Mouse (Mus musculus) liver, embryonic 16.5 days (tissue): ENCODE measurements at regions not wholly inside any gene's neighbourhood (a gene's known extent, or its start where the extent isn't known, plus 50 kb on each side); places are given as distances from the start of the nearest gene placed in this dataset.

Experiments
- ATAC-seq: fragments of 200-750 bp; cut with Nextera tagmentation; 2 replicates; pipeline ENCODE4 v1.8.0; 2017; ENCODE audit warnings: low read depth, mild to moderate bottlenecking, moderate number of reproducible peaks, moderate library complexity
- H3K27ac ChIP-seq: fragments of 300-500 bp; sonication (generic); 2 replicates; pipeline ENCODE4 v1.5.1; 2014; ENCODE audit warnings: mild to moderate bottlenecking, low read length
- H3K27me3 ChIP-seq: fragments of 300-500 bp; sonication (generic); 2 replicates; pipeline ENCODE4 v1.6.1; 2014; ENCODE audit warnings: low read depth, low read length, mixed read lengths; ENCODE audit not compliant: control insufficient read depth, insufficient read depth
- H3K36me3 ChIP-seq: fragments of 300-500 bp; sonication (generic); 2 replicates; pipeline ENCODE4 v1.6.1; 2014; ENCODE audit warnings: mild to moderate bottlenecking; ENCODE audit not compliant: control insufficient read depth, insufficient read depth
- H3K4me1 ChIP-seq: fragments of 300-500 bp; sonication (generic); 2 replicates; pipeline ENCODE4 v1.6.1; 2014; ENCODE audit warnings: low read depth, low read length, mixed read lengths; ENCODE audit not compliant: control insufficient read depth
- H3K4me2 ChIP-seq: fragments of 300-500 bp; sonication (generic); 2 replicates; pipeline ENCODE4 v1.6.1; 2014; ENCODE audit warnings: low read depth, low read length, mixed read lengths
- H3K4me3 ChIP-seq: fragments of 300-500 bp; sonication (generic); 2 replicates; pipeline ENCODE4 v1.5.1; 2014; ENCODE audit warnings: low read depth, mild to moderate bottlenecking, low read length
- H3K9ac ChIP-seq: fragments of 300-500 bp; sonication (generic); 2 replicates; pipeline ENCODE4 v1.6.1; 2014; ENCODE audit warnings: low read depth, low read length
- H3K9me3 ChIP-seq: fragments of 300-500 bp; sonication (generic); replicated peaks from 2 replicates; pipeline ENCODE4 v1.6.1; 2016; ENCODE audit warnings: low read length; ENCODE audit not compliant: control insufficient read depth
- WGBS: fragments of 180-500 bp; shearing (Covaris S2); extraction: QIAGEN DNeasy Blood & Tissue Kit; methylation state at CpG from one replicate; pipeline ENCODE4 v1.1.7; 2014; ENCODE audit not compliant: insufficient replicate concordance; 5-methylcytosine and 5-hydroxymethylcytosine counted together

DNA sequence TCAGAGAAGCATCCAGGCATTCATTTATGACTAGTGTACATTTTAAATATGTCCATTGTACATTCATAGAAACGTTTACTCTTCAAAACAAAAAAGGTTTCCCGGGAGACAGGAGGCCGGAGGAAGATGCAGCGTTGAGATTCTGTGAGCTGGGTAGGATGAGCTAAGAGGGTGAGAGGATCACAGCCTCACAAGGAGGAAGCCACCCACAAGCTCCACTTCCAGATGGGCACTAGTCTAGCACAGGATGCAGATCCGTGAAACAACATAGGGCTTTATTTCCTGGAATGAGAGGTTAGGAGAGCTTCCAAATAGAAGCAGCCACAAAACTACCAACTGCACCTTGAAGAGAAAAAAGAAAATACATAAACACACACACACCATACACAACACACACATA, 619.4 kb upstream of the Adam5 start:
- 63% methylated on average over 5 of the region's 5 CpGs for WGBS
- Histone ChIP-seq H3K9me3 (no peaks in the 10 kb centered on the region), H3K36me3 (no peaks in the 10 kb centered on the region), H3K4me2 (no peak overlapping the region), H3K27me3 (no peaks in the 10 kb centered on the region), H3K27ac (no peak overlapping the region), H3K4me1 (no peaks in the 10 kb centered on the region; the same call in 1 of the 2 replicates), H3K4me3 (no peak overlapping the region), H3K9ac (no peak overlapping the region)
- no peak for ATAC-seq

DNA sequence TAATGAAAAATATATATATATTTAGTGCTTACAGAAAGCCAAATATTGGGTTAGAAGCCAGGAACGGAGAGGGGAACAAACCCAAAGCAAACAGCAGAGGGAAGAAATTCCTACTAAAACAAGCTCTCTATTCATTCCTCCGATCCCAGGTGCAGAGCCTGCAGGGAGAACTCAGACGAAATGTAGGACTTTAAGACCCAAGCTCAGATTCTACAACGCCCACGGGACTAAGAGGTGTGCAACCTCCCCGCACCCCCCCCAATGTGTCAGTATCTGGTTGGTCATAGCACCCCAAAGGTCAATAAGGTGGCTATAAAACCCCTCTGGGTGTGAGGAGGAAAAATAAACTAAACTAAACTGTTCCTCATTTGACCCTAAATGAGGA, 616.9 kb upstream of the Adam5 start:
- Histone ChIP-seq H3K9ac (no peak overlapping the region), H3K4me2 (no peak overlapping the region), H3K4me3 (no peak overlapping the region), H3K36me3 (no peaks in the 10 kb centered on the region), H3K4me1 (no peaks in the 10 kb centered on the region; the same call in 1 of the 2 replicates), H3K27ac (no peak overlapping the region), H3K9me3 (no peaks in the 10 kb centered on the region), H3K27me3 (no peaks in the 10 kb centered on the region)
- ATAC-seq, result no peak
- 20% methylated on average over 6 of the region's 6 CpGs for WGBS

DNA sequence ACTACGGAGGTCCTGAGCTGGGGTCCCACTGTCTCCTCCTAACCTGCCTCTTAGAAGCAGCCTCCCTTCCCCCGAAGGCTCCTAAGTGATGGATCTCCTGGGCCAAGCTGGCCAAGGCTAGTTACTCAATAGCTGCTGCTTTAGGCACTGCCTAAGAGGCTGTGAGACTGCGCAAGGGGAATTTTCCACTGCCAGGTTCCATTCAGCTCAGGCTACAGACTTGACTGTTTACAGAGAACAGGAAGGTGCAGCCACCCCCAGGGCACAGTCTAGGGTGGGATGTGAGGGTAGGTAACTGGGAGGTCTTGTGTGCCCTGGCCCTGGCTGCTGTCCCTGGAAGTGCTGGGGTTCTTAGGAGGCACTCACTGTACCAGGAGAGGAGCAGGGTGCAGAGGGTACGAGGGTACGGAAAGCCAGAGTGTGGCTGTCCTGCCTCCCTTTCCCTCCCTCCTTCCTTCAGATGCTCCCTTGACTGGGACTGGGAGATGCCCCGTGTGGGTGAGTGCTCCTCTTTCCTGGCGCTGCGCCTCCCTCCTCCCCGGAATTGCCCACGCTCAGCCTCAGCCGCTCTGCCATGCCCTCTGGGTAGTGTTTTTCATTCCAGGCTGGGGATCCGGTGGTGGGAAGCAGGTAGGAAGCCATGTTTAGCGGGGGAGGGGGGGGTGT, 616.4 kb upstream of the Adam5 start:
- H3K4me2 ChIP-seq, result no peak overlapping the region
- H3K27ac ChIP-seq, result no peak overlapping the region
- no peak for ATAC-seq
- 15% methylated on average over 13 of the region's 13 CpGs for WGBS
- H3K4me3 ChIP-seq, result no peak overlapping the region
- no peaks in the 10 kb centered on the region; the same call in 1 of the 2 replicates for H3K4me1 ChIP-seq
- no peaks in the 10 kb centered on the region for H3K27me3 ChIP-seq
- no peak overlapping the region for H3K9ac ChIP-seq
- no peaks in the 10 kb centered on the region for H3K9me3 ChIP-seq
- H3K36me3 ChIP-seq, result no peaks in the 10 kb centered on the region

DNA sequence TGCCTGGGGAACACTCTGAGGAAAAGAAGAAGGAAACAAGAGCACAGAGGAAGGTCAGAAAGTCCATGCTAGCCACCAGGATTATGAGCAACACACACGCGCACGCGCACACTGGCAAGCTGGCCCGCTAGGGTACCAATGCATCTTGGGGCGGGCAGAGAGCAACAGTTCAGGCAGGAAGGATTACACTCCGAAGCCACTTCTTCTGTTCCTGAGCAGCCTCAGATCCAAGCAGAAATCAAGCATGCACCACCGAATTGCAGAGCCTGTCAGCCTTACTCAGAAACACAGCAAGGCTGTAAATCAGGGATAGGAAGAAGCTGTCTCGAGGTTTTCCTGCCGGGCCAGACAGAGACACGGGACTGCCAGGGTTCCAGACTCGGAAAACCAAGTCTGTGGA, 615.8 kb upstream of the Adam5 start:
- Histone ChIP-seq H3K27me3 (no peaks in the 10 kb centered on the region), H3K4me2 (no peak overlapping the region), H3K36me3 (no peaks in the 10 kb centered on the region), H3K9me3 (no peaks in the 10 kb centered on the region), H3K9ac (no peak overlapping the region), H3K4me1 (no peaks in the 10 kb centered on the region; the same call in 1 of the 2 replicates), H3K27ac (no peak overlapping the region), H3K4me3 (no peak overlapping the region)
- 19% methylated on average over 12 of the region's 12 CpGs for WGBS
- no peak for ATAC-seq

DNA sequence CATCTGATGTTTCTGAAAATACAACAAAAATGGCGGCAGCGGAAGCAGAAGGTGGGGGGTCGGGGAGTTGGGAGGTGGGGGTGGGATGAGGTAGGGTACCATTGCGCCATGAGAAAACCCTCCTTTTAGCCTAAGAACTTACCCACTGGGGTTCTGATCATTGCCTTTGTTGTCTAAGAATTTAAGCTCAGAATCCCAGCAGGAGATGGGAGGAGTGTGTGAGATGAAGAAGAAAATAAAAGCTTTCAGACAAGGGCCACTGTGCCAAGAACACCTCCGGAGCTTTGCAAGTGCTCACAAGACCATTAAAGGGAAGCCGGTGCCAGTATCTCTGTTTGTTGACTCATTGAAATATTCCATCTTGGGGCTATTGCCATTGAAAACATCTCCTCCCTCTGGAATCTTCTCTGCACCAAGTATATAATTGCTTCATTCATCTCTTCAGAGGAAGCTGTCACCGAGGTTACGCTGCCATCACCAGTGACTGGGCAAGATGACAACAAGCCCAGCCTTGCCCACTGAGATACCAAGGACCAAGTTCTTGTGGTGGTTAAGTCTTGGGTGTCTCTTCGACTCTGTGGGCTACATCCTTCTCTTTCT, 614.0 kb upstream of the Adam5 start:
- no peaks in the 10 kb centered on the region for H3K27me3 ChIP-seq
- H3K9me3 ChIP-seq, result no peaks in the 10 kb centered on the region
- H3K4me1 ChIP-seq, result no peaks in the 10 kb centered on the region
- H3K4me3 ChIP-seq, result no peak overlapping the region
- 62% methylated on average over 9 of the region's 9 CpGs for WGBS
- no peak overlapping the region for H3K9ac ChIP-seq
- H3K36me3 ChIP-seq, result no peaks in the 10 kb centered on the region
- no peak for ATAC-seq
- no peak overlapping the region for H3K4me2 ChIP-seq
- H3K27ac ChIP-seq, result no peak overlapping the region

DNA sequence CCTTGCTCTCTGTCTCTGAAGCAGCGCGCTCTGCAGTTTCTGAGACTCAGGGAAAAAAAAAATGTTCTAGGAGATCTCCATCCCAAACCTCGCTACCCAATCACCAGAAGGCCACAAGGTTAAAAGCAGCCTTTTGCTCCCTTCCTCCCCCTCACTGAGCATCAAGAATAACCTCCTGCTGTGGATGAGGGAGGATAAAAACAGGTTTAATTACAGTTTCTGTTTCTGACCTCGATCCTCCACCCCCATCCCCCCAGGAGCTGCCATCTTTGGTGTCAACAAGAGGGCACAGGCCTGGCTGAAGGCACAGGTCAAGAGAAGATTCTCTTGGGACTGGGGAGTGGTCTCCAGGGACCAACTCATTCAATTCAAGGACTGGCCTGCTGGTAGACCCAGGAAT, 613.0 kb upstream of the Adam5 start:
- H3K27me3 ChIP-seq, result no peaks in the 10 kb centered on the region
- H3K36me3 ChIP-seq, result no peaks in the 10 kb centered on the region
- no peak overlapping the region for H3K9ac ChIP-seq
- WGBS, result 46% methylated on average over 4 of the region's 4 CpGs
- no peak overlapping the region for H3K4me3 ChIP-seq
- no peak overlapping the region for H3K27ac ChIP-seq
- H3K4me2 ChIP-seq, result no peak overlapping the region
- no peak for ATAC-seq
- H3K4me1 ChIP-seq, result no peaks in the 10 kb centered on the region
- no peaks in the 10 kb centered on the region for H3K9me3 ChIP-seq

DNA sequence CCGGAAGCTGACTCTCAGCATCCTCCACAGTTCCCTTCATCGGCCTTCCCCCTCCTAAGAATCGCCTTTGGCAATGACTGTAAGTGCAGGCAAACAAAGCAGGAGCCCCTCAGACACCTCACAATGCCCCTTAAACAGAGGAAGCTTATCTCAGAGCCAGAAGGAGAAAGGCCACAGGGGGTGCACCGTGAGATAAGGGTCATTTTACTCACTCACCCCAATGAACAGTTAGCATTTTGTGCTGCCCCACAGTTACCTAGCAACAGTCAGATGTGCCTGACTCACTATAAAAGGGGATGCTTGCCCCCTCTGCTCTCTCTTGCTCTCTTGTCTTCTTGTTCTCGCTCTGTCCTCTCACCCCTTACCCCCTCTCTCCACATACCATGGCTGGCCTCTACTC, 606.4 kb upstream of the Adam5 start:
- 20% methylated on average over 5 of the region's 5 CpGs for WGBS
- no peak for ATAC-seq

DNA sequence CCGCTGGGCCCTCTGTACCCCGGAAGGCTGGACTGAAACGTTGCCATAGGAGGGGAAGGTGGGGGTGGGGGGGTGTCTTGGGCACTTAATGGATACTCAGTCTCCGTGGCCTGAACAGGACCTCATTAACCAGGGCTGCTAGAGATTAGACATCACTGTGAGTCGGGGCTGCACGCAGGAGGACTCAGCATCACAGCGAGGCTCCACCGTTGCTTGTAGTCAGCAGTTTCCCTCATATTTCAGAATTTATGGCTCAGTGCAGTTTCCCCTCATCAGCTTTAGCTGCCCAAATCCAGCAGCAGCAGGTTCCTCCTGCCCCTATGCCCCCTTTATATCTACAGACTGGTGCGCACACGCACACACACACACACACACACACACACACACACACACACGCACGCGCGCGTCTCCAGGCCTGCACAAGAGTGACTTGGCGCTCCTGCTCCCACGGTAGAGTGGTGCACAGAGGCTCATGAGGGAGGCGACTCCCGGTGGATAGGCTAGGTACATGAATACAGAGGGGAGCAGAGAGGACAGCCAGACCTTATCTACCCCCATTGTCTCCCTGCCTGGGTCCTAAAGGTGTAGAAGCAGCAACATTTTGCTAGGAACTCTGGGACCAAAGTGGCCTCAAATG, 605.8 kb upstream of the Adam5 start:
- H3K36me3 ChIP-seq, result no peaks in the 10 kb centered on the region
- no peak overlapping the region for H3K27ac ChIP-seq
- no peak overlapping the region for H3K9ac ChIP-seq
- no peaks in the 10 kb centered on the region for H3K27me3 ChIP-seq
- ATAC-seq, result no peak
- no peak overlapping the region for H3K4me3 ChIP-seq
- WGBS, result 49% methylated on average over 19 of the region's 19 CpGs
- no peaks in the 10 kb centered on the region for H3K4me1 ChIP-seq
- no peaks in the 10 kb centered on the region for H3K9me3 ChIP-seq
- H3K4me2 ChIP-seq, result no peak overlapping the region

More for the DNA sequence above, 606.4 kb upstream of the Adam5 start:
- no peaks in the 10 kb centered on the region for H3K4me1 ChIP-seq
- H3K36me3 ChIP-seq, result no peaks in the 10 kb centered on the region
- no peaks in the 10 kb centered on the region for H3K9me3 ChIP-seq
- H3K27ac ChIP-seq, result no peak overlapping the region
- no peak overlapping the region for H3K4me3 ChIP-seq
- no peak overlapping the region for H3K9ac ChIP-seq
- H3K4me2 ChIP-seq, result no peak overlapping the region
- H3K27me3 ChIP-seq, result no peaks in the 10 kb centered on the region

DNA sequence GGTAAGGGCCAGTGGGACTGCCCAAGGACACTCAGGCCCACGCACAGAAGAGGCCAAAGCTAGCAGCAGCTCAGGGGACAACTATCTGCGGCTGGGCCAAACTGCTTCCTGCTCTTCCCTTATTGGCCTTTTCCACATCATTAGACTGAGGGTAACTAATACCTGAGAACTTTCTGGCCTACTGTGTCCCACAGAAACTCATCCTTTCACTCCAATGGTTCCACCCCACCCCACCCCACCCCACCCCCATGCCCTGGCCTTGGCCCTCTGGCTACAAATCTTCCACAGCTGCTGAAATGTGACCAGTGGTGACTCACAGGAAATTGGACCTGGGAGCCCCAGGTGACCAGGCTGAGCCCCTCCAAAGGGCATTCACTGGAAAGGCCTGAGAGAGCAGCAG, 604.6 kb upstream of the Adam5 start:
- 48% methylated on average over 2 of the region's 2 CpGs for WGBS
- Histone ChIP-seq H3K9me3 (no peaks in the 10 kb centered on the region), H3K4me3 (no peak overlapping the region), H3K4me1 (no peaks in the 10 kb centered on the region), H3K4me2 (no peak overlapping the region), H3K27me3 (no peaks in the 10 kb centered on the region), H3K36me3 (no peaks in the 10 kb centered on the region), H3K27ac (no peak overlapping the region), H3K9ac (no peak overlapping the region)
- no peak for ATAC-seq
